Mouse (Mus musculus): ENCODE data around the gene Ccdc57.

- TF ChIP-seq CTCF (IDR thresholded peaks at IDR 0.05; ENCODE audit: control insufficient read depth, insufficient read depth, insufficient replicate concordance, low read depth, low read length) (no peak), POLR2A (IDR thresholded peaks at IDR 0.05; ENCODE audit: control insufficient read depth, low read depth, low read length) (no peak)
Observed at GRCm38 (mm10) chr11:120938795-120939194, 6.1 kb upstream of the Ccdc57 start.
